Mouse (Mus musculus) liver, embryonic 15.5 days (tissue): Measurements from ENCODE around the gene Parg. TPM values are rescaled to one million over a fixed set of nuclear protein-coding genes. Genes with fewer than 3 reads are reported as not detected.

Source experiments
- polyA plus RNA-seq: library from polyadenylated mRNA; unstranded; fragments of >200 nt; fragmentation: Nextera tagmentation; extraction: Ambion mirVana; gene quantifications from 2 replicates; pipeline ENCODE4 v1.2.1, GENCODE M21; 2015

Gene Parg
- polyA plus RNA-seq, 1 experiment from 2014 or later: 13.0 TPM

Other genes with a start within 250 kb of the Parg start
- not detected in 2 replicates for gene Galnt15, start 173.0 kb upstream of the Parg start, polyA plus RNA-seq
- 13.7 and 14.5 TPM in 2 replicates for gene Oxnad1, start 116.6 kb upstream of the Parg start, polyA plus RNA-seq
- gene Dph3, start 116.2 kb upstream of the Parg start, polyA plus RNA-seq: 58.9 and 66.2 TPM in 2 replicates
- 0.30 and 0.31 TPM in 2 replicates for gene Msmb, start 59.9 kb upstream of the Parg start, polyA plus RNA-seq
- gene Ncoa4, start 42.1 kb upstream of the Parg start, polyA plus RNA-seq: 332 and 365 TPM in 2 replicates
- 159 and 163 TPM in 2 replicates for gene Timm23, start 51 bp upstream of the Parg start, polyA plus RNA-seq
- 0.76 and 0.83 TPM in 2 replicates for gene Ogdhl, start 120.1 kb downstream of the Parg start, polyA plus RNA-seq
- gene 1700024G13Rik, start 186.4 kb downstream of the Parg start, polyA plus RNA-seq: not detected in 2 replicates